Mouse (Mus musculus): Measurements from ENCODE around the gene Gm21974. TPM values are rescaled to one million over a fixed set of nuclear protein-coding genes. Genes with fewer than 3 reads are reported as not detected.
"Not testable (repeated sequence)": the region's sequence is repeated elsewhere in the genome, so short reads cannot be mapped to it uniquely, and the experiment has no call there.

Gene Gm21974
- total RNA-seq, 2 experiments from 2014 or later, result not detected

DNA sequence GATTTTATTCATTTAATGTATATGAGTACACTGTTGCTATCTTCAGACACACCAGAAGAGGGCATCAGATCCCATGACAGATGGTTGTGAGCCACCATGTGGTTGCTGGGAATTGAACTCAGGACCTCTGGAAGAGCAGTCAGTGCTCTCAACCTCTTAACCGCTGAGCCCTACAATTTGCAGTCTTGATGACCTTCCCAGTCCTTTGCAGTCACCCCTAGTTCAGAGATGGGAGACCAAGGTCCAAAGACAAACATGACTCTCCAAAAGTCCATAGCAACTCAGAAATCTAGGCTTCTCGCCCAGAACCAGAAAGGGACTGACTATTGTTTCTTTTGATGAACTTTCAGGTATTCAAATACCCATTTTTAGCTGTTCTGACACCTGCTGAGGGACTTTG is 55.2 kb downstream of the Gm21974 start:
- ATAC-seq (replicated peaks; ENCODE audit: low FRiP score, poor library complexity, severe bottlenecking), result not testable (repeated sequence)

DNA sequence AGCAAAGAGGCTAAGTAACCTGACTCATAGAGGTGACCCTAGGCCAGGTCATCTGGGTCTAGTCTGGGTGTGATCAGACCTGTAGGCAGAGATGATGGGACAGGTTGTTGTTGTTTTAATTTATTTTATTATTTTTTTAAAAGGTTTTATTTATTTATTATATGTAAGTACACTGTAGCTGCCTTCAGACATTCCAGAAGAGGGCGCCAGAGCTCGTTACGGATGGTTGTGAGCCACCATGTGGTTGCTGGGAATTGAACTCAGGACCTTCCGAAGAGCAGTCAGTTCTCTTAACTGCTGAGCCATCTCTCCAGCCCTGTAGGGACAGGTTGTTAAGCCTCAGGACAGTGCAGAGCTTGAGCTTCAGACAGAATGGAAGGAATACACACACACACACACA is 57.4 kb downstream of the Gm21974 start:
- not testable (repeated sequence) for ATAC-seq (replicated peaks; ENCODE audit: low FRiP score, poor library complexity, severe bottlenecking)

DNA sequence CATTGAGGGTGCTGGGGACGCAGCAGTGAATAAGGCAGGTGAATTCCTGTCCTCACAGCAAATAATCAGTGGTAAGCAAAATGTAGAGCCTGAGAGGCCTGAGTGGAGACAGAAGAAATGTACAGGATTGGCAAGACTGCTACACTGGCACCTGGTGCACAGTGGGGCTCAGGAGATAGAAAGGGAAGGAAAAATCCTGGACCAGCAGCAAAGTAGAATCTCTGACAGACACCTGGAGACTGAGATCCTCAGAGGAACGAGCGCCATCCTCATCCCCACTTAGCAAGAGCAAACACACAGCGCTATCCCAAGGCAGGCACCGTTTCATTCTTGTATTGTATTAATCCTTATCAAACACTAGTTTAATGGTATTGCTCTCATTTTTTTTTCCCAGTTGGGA is 57.8 kb downstream of the Gm21974 start:
- no peak for ATAC-seq (replicated peaks; ENCODE audit: low FRiP score, poor library complexity, severe bottlenecking)

Other genes starting within 250 kb of the Gm21974 start
- gene Bcl7c, start 186.5 kb downstream of the Gm21974 start, total RNA-seq (2015; ENCODE audit: low replicate concordance), result 28.8 and 41.3 TPM in 2 replicates
- gene Bcl7c, start 186.5 kb downstream of the Gm21974 start, total RNA-seq (2017; ENCODE audit: low replicate concordance), result 3.8 and 4.3 TPM in 2 replicates
- 0.63 TPM in 1 of 2 replicates, not detected in the other for gene Ctf1, start 182.7 kb downstream of the Gm21974 start, total RNA-seq (2015; ENCODE audit: low replicate concordance)
- gene Ctf1, start 182.7 kb downstream of the Gm21974 start, total RNA-seq (2017; ENCODE audit: low replicate concordance), result not detected in 2 replicates
- gene Ctf2, start 163.3 kb downstream of the Gm21974 start, total RNA-seq (2015; ENCODE audit: low replicate concordance), result not detected in 2 replicates
- not detected in 2 replicates for gene Ctf2, start 163.3 kb downstream of the Gm21974 start, total RNA-seq (2017; ENCODE audit: low replicate concordance)
- 2.7 and 6.0 TPM in 2 replicates for gene Fbxl19, start 150.9 kb downstream of the Gm21974 start, total RNA-seq (2015; ENCODE audit: low replicate concordance)
- gene Fbxl19, start 150.9 kb downstream of the Gm21974 start, total RNA-seq (2017; ENCODE audit: low replicate concordance), result 3.1 and 6.2 TPM in 2 replicates
- 2.9 and 9.0 TPM in 2 replicates for gene Orai3, start 125.6 kb downstream of the Gm21974 start, total RNA-seq (2015; ENCODE audit: low replicate concordance)
- gene Orai3, start 125.6 kb downstream of the Gm21974 start, total RNA-seq (2017; ENCODE audit: low replicate concordance), result 5.7 and 9.8 TPM in 2 replicates
- gene Setd1a, start 118.8 kb downstream of the Gm21974 start, total RNA-seq (2015; ENCODE audit: low replicate concordance), result 3.8 and 18.2 TPM in 2 replicates
- gene Setd1a, start 118.8 kb downstream of the Gm21974 start, total RNA-seq (2017; ENCODE audit: low replicate concordance), result 8.9 and 11.3 TPM in 2 replicates
- gene Gm49388, start 109.8 kb downstream of the Gm21974 start, total RNA-seq (2015; ENCODE audit: low replicate concordance), result 7.5 TPM in 1 of 2 replicates, not detected in the other
- 2.0 and 5.3 TPM in 2 replicates for gene Gm49388, start 109.8 kb downstream of the Gm21974 start, total RNA-seq (2017; ENCODE audit: low replicate concordance)
- 2.7 and 9.2 TPM in 2 replicates for gene Hsd3b7, start 94.8 kb downstream of the Gm21974 start, total RNA-seq (2015; ENCODE audit: low replicate concordance)
- 3.8 and 4.3 TPM in 2 replicates for gene Hsd3b7, start 94.8 kb downstream of the Gm21974 start, total RNA-seq (2017; ENCODE audit: low replicate concordance)
- 9.8 and 24.9 TPM in 2 replicates for gene Stx4a, start 71.2 kb downstream of the Gm21974 start, total RNA-seq (2015; ENCODE audit: low replicate concordance)
- gene Stx4a, start 71.2 kb downstream of the Gm21974 start, total RNA-seq (2017; ENCODE audit: low replicate concordance), result 17.0 and 17.9 TPM in 2 replicates
- gene Stx1b, start 70.9 kb downstream of the Gm21974 start, total RNA-seq (2015; ENCODE audit: low replicate concordance), result not detected in 2 replicates
- not detected in 2 replicates for gene Stx1b, start 70.9 kb downstream of the Gm21974 start, total RNA-seq (2017; ENCODE audit: low replicate concordance)
- gene Zfp646, start 19.2 kb downstream of the Gm21974 start, total RNA-seq (2015; ENCODE audit: low replicate concordance), result 6.7 and 11.1 TPM in 2 replicates
- gene Zfp646, start 19.2 kb downstream of the Gm21974 start, total RNA-seq (2017; ENCODE audit: low replicate concordance), result 14.4 and 15.4 TPM in 2 replicates
- 1.5 and 6.1 TPM in 2 replicates for gene Zfp668, start 18.6 kb downstream of the Gm21974 start, total RNA-seq (2015; ENCODE audit: low replicate concordance)
- gene Zfp668, start 18.6 kb downstream of the Gm21974 start, total RNA-seq (2017; ENCODE audit: low replicate concordance), result 2.3 and 7.4 TPM in 2 replicates
- gene Prss53, start 4.5 kb downstream of the Gm21974 start, total RNA-seq (2015; ENCODE audit: low replicate concordance), result not detected in 2 replicates
- not detected in 2 replicates for gene Prss53, start 4.5 kb downstream of the Gm21974 start, total RNA-seq (2017; ENCODE audit: low replicate concordance)
- gene Vkorc1, start 163 bp upstream of the Gm21974 start, total RNA-seq (2015; ENCODE audit: low replicate concordance), result 9.8 and 25.7 TPM in 2 replicates
- 0.94 and 2.5 TPM in 2 replicates for gene Vkorc1, start 163 bp upstream of the Gm21974 start, total RNA-seq (2017; ENCODE audit: low replicate concordance)
- 25.1 and 43.8 TPM in 2 replicates for gene Bckdk, start 8.6 kb upstream of the Gm21974 start, total RNA-seq (2015; ENCODE audit: low replicate concordance)
- 12.5 and 12.9 TPM in 2 replicates for gene Bckdk, start 8.6 kb upstream of the Gm21974 start, total RNA-seq (2017; ENCODE audit: low replicate concordance)
- 3.5 and 4.4 TPM in 2 replicates for gene Kat8, start 17.1 kb upstream of the Gm21974 start, total RNA-seq (2015; ENCODE audit: low replicate concordance)
- 9.5 and 16.4 TPM in 2 replicates for gene Kat8, start 17.1 kb upstream of the Gm21974 start, total RNA-seq (2017; ENCODE audit: low replicate concordance)
- gene Prss8, start 34.6 kb upstream of the Gm21974 start, total RNA-seq (2015; ENCODE audit: low replicate concordance), result not detected in 2 replicates
- not detected in 2 replicates for gene Prss8, start 34.6 kb upstream of the Gm21974 start, total RNA-seq (2017; ENCODE audit: low replicate concordance)
- gene Prss36, start 51.3 kb upstream of the Gm21974 start, total RNA-seq (2015; ENCODE audit: low replicate concordance), result not detected in 2 replicates
- gene Prss36, start 51.3 kb upstream of the Gm21974 start, total RNA-seq (2017; ENCODE audit: low replicate concordance), result not detected in 2 replicates
- 59.6 and 159 TPM in 2 replicates for gene Fus, start 72.0 kb upstream of the Gm21974 start, total RNA-seq (2015; ENCODE audit: low replicate concordance)
- gene Fus, start 72.0 kb upstream of the Gm21974 start, total RNA-seq (2017; ENCODE audit: low replicate concordance), result 19.3 and 43.4 TPM in 2 replicates
- 33.6 and 42.6 TPM in 2 replicates for gene Pycard, start 98.4 kb upstream of the Gm21974 start, total RNA-seq (2015; ENCODE audit: low replicate concordance)
- 3.2 and 3.3 TPM in 2 replicates for gene Pycard, start 98.4 kb upstream of the Gm21974 start, total RNA-seq (2017; ENCODE audit: low replicate concordance)
- gene Trim72, start 108.5 kb upstream of the Gm21974 start, total RNA-seq (2015; ENCODE audit: low replicate concordance), result not detected in 2 replicates
- not detected in 2 replicates for gene Trim72, start 108.5 kb upstream of the Gm21974 start, total RNA-seq (2017; ENCODE audit: low replicate concordance)
- gene Itgam, start 167.2 kb upstream of the Gm21974 start, total RNA-seq (2015; ENCODE audit: low replicate concordance), result 44.6 and 47.6 TPM in 2 replicates
- 46.6 and 54.4 TPM in 2 replicates for gene Itgam, start 167.2 kb upstream of the Gm21974 start, total RNA-seq (2017; ENCODE audit: low replicate concordance)
- not detected in 2 replicates for gene Gm49368, start 167.2 kb upstream of the Gm21974 start, total RNA-seq (2015; ENCODE audit: low replicate concordance)
- not detected in 2 replicates for gene Gm49368, start 167.2 kb upstream of the Gm21974 start, total RNA-seq (2017; ENCODE audit: low replicate concordance)
- 0.21 and 0.38 TPM in 2 replicates for gene Itgax, start 234.1 kb upstream of the Gm21974 start, total RNA-seq (2015; ENCODE audit: low replicate concordance)
- gene Itgax, start 234.1 kb upstream of the Gm21974 start, total RNA-seq (2017; ENCODE audit: low replicate concordance), result 1.4 and 1.5 TPM in 2 replicates

Measured in erythroblast, adult 5-6 weeks (primary cell).